Mouse (Mus musculus): Measurements from ENCODE around the gene Leng9.

The Leng9 gene

GRCm38 (mm10) chr7:4144766-4145551 is 5.2 kb downstream of the Leng9 start:
- DNase-seq (ENCODE audit: low spot score in 2 of 2) = no peak

- no peak for DNase-seq (ENCODE audit: low spot score in 2 of 2)
Measured at GRCm38 (mm10) chr7:4144046-4144445, 6.1 kb downstream of the Leng9 start.

GRCm38 (mm10) chr7:4143506-4143905 is 6.7 kb downstream of the Leng9 start:
- no peak for DNase-seq (ENCODE audit: low spot score in 2 of 2)

- no peak for DNase-seq (ENCODE audit: low spot score in 2 of 2)
Measured at GRCm38 (mm10) chr7:4142796-4143445, 7.3 kb downstream of the Leng9 start.

GRCm38 (mm10) chr7:4141648-4142325 is 8.4 kb downstream of the Leng9 start:
- no peak for DNase-seq (ENCODE audit: low spot score in 2 of 2)

- no peak for DNase-seq (ENCODE audit: low spot score in 2 of 2)
Measured at GRCm38 (mm10) chr7:4139391-4139790, 10.8 kb downstream of the Leng9 start.

- DNase-seq (ENCODE audit: low spot score in 2 of 2) = no peak
Measured at GRCm38 (mm10) chr7:4138671-4139070, 11.5 kb downstream of the Leng9 start.

- DNase-seq (ENCODE audit: low spot score in 2 of 2) = no peak
Measured at GRCm38 (mm10) chr7:4138181-4138580, 12.0 kb downstream of the Leng9 start.

GRCm38 (mm10) chr7:4137746-4138145 is 12.4 kb downstream of the Leng9 start:
- DNase-seq (ENCODE audit: low spot score in 2 of 2) = no peak

GRCm38 (mm10) chr7:4136771-4137531 is 13.2 kb downstream of the Leng9 start, which contains the start of gene Leng8:
TSS of gene Leng8 (plus strand) at chr7:4137039.
- peak; percentile 99 for DNase-seq (ENCODE audit: low spot score in 2 of 2)

- no peak for DNase-seq (ENCODE audit: low spot score in 2 of 2)
Measured at GRCm38 (mm10) chr7:4136404-4136770, 13.8 kb downstream of the Leng9 start.

GRCm38 (mm10) chr7:4134911-4135310 is 15.3 kb downstream of the Leng9 start:
- DNase-seq (ENCODE audit: low spot score in 2 of 2) = no peak

GRCm38 (mm10) chr7:4132998-4133397 is 17.2 kb downstream of the Leng9 start:
- no peak for DNase-seq (ENCODE audit: low spot score in 2 of 2)

GRCm38 (mm10) chr7:4132581-4132980 is 17.6 kb downstream of the Leng9 start:
- peak in 1 of 2 experiments; percentile 48 for DNase-seq (ENCODE audit: low spot score in 2 of 2)

GRCm38 (mm10) chr7:4131964-4132363 is 18.2 kb downstream of the Leng9 start:
- DNase-seq (ENCODE audit: low spot score in 2 of 2) = peak in 1 of 2 experiments; percentile 8

GRCm38 (mm10) chr7:4130686-4131452 is 19.3 kb downstream of the Leng9 start:
- DNase-seq (ENCODE audit: low spot score in 2 of 2) = peak in 1 of 2 experiments; percentile 71

- peak in 1 of 2 experiments; percentile 7 for DNase-seq (ENCODE audit: low spot score in 2 of 2)
Measured at GRCm38 (mm10) chr7:4128860-4129259, 21.3 kb downstream of the Leng9 start.

GRCm38 (mm10) chr7:4127894-4128293 is 22.3 kb downstream of the Leng9 start:
- DNase-seq (ENCODE audit: low spot score in 2 of 2) = peak in 1 of 2 experiments; percentile 5

GRCm38 (mm10) chr7:4126992-4127785 is 23.0 kb downstream of the Leng9 start:
- DNase-seq (ENCODE audit: low spot score in 2 of 2) = peak in 1 of 2 experiments; percentile 8

GRCm38 (mm10) chr7:4125306-4125705 is 24.9 kb downstream of the Leng9 start:
- DNase-seq (ENCODE audit: low spot score in 2 of 2) = peak in 1 of 2 experiments; percentile 17
